Mouse (Mus musculus) thymus, adult 2 months (tissue): ENCODE results near the gene Dusp7.

Experiments
- CTCF ChIP-seq: fragments of 200-500 bp; IDR thresholded peaks from 2 replicates; pipeline ENCODE4 v1.5.1; 2012; ENCODE audit warnings: mild to moderate bottlenecking, control low read depth, low read length, moderate library complexity, borderline replicate concordance; ENCODE audit not compliant: control insufficient read depth, poor library complexity, insufficient read depth; ENCODE audit errors: extremely low read depth
- POLR2A ChIP-seq: fragments of 200-500 bp; IDR thresholded peaks from 2 replicates; pipeline ENCODE4 v1.6.1; 2012; ENCODE audit warnings: mild to moderate bottlenecking, low read length, control low read depth, moderate library complexity; ENCODE audit not compliant: control insufficient read depth, poor library complexity, insufficient read depth; ENCODE audit errors: extremely low read depth

DNA sequence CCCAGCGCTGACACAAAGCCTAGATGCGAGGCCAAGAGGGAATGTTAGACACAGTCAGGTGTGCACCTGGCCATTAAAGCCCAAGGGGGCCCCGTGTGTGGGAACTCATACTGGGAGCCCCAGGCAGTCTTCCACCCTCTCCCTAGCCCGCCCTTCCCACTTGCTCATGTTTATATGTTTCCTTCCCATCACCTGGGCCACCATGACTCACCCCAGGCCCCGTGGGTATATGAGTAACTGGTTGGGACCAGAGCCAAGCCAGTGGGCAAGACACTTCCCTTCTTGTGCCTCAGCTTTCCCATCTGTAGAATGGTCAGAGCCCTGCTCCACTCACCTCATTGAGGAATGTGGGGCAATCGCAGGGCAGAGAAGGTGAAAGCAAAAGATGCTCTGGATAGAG is 7.3 kb upstream of the Dusp7 start:
- TF ChIP-seq POLR2A = no peak
- TF ChIP-seq CTCF = no peak
